Mouse (Mus musculus): ENCODE results near the gene Zbtb45.
A peak's percentile ranks its signal among the peaks of the same experiment; 100 is the strongest.

Zbtb45 gene

DNA sequence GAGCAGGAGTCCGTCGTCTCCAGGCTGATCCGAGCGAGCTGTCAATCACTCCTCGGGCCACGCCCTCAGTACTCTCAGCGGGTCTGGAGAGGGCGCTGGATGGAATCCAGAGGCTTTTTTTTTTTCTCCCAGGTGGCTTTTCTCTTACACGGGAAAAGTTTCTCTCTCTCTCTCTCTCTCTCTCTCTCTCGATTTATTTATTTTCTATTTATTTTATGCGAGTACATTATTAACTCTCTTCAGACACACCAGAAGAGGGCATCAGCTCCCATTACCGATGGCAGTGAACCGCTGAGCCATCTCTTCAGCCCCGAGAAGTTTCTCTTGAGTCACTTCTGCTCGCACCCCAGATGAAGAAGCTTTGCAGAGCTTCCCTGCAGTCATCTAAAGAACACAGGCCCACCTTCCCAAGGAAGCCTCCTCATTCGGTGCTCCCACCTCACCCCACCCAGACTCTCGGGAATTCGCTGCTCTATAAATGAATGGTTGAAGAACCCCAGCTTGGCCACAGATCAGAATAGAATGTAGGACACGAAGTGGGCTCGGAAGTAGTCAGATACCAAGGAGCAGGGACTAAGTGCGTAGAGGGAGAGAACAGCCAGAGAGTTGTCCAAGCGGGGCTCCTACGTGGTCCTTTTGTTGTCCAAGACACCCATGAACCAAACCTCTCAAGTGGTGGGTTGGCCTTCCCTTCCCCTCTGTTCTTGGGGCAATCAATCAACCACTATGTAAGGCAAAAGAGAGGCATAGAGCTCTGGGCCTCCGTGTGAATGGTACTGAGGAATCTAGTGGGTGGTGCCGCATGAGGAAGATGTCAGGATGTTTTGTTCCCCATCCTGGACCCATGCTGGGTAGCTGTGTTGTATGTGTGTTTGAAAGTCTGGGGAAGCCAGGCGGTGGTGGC lies at the start of gene Zbtb45:
TSS of gene Zbtb45 (minus strand) at position 30 of the 904 bp plus-strand sequence.
- DNase-seq (ENCODE audit: low read depth, low spot score): no peak

DNA sequence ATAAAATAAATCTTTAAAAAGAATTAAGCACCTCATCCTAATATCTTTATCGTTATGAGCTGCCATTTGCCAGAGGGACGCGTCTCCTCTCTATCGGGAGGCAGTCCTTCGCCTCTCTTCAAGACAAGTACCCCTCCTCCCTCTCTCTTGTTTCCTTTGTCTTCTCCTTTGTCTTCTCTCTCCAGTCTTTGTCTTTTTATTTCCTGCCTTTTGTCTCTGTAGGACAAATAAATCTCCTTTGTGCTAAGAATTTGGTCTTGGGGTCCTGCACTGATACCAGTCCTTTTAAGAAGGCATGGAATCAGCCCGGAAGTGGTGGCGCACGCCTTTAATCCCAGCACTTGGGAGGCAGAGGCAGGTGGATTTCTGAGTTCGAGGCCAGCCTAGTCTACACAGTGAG lies 49.7 kb upstream of the Zbtb45 start:
- DNase-seq (ENCODE audit: low read depth, low spot score): no peak

DNA sequence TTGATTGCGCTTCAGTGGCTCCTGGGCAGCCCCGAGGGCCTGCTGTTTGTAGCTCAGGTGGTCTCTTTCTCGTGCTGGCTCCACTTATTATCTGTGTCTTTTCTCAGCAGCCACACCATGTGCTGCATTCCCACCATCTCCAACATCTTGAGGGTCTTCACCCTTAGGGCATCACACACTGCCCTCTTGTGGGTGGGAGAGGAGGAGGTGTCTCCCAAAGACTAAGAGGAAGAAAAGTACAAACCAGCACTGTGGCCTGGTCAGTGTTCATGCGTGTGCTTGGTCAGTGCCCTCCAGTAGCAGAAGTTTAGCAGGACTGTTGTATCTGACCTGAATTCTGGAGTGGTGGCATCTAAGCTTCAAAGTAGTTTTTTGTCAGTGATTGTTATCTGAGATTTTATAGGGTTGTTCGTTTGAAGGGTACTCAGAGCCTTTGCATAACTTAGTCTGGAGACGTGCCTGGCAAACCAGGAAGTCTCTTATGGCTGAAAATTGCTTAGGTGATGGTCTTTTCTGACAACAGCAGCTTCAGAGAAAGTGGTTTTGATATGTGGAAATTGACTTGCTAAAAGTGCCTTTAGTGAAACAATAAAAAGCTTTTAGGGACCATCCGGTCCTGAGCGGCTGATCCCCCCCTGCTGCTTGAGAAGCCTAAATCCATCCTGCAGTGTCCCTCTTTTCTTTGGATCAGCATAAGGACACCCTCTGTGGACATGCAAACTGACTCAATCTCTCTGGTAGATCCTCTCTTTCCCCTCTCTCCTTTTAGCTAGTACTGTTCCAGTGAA lies 47.3 kb upstream of the Zbtb45 start:
- no peak for DNase-seq (ENCODE audit: low read depth, low spot score)

DNA sequence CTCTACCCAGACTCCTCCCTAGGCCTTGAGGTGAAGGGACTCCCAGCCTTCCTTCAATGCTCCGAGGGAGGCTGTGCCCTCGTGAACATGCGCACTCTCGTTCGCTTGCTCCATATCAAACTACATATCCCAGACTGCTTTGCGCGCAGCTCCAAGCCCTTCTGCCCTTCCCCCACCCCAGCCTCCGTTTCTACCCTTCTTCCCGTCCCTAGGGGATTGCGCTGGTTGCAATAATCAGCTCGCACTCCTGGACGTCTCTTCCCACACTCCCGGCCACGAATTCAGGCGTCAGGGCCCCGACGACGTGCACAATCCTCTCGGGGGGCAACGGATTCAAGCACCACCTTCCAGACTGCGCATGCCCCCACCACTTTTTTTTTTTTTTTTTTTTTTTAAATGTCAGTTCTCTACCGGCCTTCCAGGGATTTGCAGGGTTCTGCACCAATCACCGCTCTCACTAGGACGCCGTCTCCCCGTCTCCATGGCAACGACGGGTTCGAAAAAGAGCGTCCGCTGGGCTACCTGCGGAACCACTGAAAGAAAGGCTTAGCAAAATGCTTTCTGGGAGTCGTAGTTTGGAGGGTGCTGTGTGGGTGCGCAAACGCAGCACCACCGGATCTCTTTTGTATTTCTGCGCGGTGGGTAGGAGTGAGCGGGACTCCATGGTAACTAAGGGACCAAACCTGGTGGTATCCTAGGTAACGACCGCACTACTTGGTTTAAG lies 44.6 kb upstream of the Zbtb45 start, which contains the start of gene Mzf1:
TSS of gene Mzf1 (minus strand) at position 478 of the 724 bp plus-strand sequence.
- peak; percentile 98 for DNase-seq (ENCODE audit: low read depth, low spot score)

DNA sequence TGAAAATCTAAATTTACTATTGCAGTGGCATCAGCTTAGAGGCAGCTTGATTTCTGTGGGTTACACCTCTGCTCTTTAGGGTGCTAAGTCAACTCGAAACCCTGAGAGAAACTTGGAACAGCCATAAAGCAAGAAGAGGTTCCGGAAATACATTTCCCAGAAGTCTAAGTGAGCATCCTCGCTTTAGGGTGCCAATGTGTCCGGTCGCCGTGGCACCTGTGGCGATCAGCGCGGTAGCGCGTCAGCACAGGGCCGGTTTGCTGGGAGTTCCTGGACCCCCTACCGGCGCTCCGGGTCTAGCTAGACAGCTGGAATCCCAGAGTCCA lies 44.1 kb upstream of the Zbtb45 start:
- no peak for DNase-seq (ENCODE audit: low read depth, low spot score)

DNA sequence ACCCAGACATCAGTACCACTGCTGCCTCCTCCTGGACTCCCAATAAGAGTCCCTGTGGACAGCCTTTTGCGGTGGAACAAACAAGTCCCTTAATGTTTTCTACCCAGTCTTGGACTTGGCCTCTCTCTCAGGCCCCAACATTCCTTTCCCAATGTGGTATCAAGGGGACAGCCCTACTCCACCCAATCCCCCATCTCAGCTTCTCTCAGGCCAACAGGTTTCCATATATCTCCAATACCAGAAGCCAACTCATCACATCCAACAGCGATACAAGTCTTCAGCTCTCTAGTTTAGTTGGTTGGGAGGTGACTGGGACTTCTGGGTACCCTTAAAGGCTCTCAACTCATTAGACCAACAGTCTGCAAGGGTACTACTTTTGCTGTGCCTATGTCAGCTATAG lies 43.7 kb upstream of the Zbtb45 start:
- no peak for DNase-seq (ENCODE audit: low read depth, low spot score)

DNA sequence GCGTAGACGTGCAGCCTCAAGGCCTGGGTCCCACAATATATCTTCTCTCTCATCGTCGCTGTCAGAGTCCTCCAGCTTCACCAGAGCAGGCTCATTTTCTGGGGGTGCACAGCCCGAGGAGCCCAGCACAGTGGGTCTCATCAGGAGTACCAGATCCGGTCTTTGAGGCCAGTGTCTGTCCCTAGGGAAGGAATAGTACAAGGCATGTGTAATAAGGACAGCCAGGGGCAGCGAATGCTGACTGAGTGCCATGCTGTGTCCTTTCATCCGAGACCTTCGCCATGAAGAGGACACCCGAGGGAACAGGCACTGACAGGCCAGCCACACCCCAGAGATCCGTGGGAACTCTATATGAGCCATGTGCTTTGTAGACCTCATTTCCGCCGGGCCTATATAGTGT lies 43.2 kb upstream of the Zbtb45 start:
- no peak for DNase-seq (ENCODE audit: low read depth, low spot score)

DNA sequence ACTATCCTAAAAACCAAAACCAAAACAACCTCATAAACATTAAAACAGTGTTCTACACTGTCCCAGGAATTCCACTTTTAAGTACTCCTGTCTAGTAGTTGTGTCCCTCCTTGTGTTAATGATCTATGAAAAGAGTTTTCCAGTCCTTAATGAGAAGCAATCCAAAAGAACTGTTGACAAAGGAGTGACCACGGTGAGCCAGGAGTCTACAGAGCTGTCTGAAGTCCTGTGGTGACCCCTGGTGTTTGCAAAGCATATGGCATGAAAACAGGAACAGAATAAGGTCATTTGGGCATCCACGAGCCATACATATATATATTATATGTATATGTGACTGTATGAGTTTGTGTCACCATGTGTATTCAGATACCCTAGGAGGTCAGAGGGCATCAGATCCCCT lies 36.2 kb upstream of the Zbtb45 start:
- DNase-seq (ENCODE audit: low read depth, low spot score): peak; percentile 77

DNA sequence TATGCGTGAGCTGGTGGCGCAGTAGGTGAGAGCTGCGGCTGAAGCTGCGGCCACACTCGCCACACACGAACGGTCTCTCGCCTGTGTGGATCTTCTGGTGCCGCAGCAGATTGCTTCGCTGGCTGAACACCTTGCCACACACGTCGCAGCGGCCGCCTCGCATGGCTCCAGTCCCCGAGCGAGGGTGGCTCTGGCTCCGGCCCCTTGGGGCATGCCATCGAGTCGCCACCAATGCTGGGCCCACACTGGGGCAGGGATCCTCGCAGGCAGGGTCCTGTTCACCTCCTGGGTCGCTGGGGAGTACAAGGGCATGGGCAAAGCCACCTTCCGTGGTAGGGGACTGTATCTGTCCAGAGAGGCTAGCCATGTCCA lies 34.4 kb upstream of the Zbtb45 start:
- no peak for DNase-seq (ENCODE audit: low read depth, low spot score)

DNA sequence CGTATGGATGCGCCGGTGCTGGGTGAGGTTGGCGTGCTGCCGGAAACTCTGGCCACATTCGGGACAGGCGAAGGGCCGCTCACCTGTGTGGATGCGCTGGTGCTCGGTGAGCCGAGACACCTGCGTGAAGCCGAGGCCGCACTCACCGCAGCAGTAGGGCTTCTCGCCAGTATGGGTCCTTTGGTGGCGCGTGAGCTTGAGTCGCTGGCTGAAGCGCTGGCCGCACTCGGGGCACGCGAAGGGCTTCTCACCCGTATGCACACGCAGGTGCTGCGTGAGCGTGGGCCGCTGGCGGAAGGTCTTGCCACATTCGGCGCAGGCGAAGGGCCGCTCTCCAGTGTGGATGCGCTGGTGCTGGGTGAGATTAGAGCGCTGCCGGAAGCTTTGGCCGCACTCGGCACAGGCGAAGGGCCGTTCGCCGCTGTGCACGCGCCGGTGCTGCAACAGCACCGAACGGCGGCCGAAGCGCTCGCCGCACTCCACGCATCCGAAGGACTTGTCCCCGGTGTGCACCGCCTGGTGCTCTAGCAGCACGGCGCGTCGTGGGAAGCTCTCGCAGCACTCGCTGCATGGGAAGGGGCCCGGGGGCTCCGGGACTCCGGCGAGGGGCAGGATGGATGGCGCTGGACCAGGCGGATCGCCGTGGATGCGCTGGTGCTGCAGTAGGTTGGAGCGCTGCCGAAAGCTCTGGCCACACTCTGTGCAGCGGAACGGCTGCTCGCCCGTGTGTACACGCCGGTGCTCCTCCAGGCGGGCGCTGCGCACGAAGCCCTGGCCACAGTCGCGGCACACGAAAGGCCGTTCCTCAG lies 33.8 kb upstream of the Zbtb45 start:
- DNase-seq (ENCODE audit: low read depth, low spot score): no peak

DNA sequence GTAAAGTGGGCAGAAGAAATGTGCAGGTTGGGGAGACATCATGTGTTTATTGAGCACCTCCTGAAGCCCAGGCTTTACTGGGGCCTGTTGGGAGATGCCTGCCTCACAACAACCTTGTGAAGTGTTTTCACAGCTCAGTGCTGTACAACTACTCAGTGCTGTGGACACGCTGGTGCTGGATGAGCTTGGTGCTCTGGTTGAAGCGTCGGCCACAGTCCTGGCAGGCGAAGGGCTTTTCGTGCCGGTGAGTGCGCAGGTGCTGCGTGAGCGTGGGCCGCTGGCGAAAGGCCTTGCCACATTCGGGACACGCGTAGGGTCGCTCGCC lies 33.2 kb upstream of the Zbtb45 start:
- DNase-seq (ENCODE audit: low read depth, low spot score): no peak

DNA sequence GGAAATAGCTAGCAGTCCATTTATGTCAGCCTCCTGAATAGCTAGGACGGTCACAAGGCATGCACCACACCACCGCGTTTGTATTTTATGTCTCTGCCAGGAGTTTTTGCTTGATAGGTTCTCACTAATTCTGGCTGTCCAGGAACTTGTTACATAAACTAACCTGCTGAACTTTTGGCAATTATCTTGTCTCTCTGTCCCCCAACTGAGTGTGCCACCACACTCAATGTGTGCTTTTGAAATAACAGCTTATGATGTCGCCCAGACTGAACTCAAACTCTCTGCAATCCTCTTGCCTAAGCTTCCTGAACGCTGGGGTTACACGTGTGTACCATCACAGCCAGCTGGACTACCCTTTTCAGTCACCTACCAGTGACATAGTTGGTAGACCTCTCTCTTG lies 32.7 kb upstream of the Zbtb45 start:
- no peak for DNase-seq (ENCODE audit: low read depth, low spot score)

DNA sequence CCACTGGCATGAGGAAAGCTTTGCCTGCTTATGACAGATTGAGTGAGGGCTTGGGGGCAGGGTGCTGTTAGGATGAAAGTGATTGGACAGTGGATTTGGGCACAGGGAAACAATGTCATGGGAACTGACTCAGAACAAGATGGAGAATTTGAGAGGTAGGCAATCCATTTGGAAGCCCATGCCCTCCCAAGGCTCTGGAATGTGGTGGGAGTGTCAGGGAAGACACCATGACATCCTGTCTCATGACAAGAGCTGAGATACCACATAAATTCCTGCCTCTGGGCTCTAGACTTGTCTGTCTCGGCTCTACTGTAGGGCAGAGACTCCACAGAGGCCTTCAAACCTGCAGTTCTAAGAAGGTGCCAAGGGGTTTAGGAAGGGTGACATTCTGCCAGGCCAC lies 31.4 kb upstream of the Zbtb45 start:
- no peak for DNase-seq (ENCODE audit: low read depth, low spot score)

DNA sequence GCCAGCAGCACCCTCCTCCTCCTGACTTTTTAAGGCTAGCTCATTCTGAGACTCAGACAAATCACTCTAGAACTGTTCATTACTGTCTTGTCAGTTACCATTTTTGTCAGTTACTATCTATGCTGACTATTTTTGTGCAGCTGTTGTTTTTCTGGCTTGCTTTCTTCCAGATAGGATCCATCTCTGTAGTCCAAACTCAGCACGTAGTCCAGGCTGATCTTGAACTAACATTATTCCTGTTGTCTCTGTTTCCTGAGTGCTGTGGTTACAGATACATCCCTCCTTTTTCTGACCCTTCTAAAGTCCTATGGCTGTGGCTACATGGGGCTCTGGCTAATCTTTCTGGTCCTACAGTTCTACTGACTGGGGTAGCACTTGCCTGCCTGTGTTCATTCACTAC lies 29.3 kb upstream of the Zbtb45 start:
- DNase-seq (ENCODE audit: low read depth, low spot score): no peak

DNA sequence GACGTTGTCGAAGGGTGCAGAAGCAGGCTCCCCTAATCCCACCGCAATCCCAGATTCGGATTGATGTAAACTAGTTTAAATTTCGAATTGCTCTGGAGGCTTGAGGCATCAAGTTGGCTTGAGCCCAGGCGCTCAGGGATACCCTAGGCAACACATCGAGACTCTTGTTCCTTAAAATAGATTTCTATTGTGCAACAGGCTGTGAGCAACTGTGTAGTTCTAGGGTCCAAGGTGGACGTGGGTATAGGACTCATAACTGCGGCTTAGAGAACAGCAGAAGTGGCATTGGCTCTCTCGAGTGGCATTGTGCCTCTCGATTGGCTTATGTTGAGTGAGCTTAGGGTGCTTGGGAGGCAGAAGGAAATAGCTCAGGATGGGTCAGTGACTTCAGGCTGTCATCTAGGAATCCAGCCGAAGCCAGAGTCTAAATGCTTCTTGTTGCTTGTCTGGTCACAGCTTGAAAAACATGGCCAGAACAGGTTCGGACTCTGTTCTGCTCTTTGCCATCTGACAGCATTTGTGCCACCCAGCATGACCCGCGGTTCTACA lies 28.9 kb upstream of the Zbtb45 start:
- DNase-seq (ENCODE audit: low read depth, low spot score): no peak

DNA sequence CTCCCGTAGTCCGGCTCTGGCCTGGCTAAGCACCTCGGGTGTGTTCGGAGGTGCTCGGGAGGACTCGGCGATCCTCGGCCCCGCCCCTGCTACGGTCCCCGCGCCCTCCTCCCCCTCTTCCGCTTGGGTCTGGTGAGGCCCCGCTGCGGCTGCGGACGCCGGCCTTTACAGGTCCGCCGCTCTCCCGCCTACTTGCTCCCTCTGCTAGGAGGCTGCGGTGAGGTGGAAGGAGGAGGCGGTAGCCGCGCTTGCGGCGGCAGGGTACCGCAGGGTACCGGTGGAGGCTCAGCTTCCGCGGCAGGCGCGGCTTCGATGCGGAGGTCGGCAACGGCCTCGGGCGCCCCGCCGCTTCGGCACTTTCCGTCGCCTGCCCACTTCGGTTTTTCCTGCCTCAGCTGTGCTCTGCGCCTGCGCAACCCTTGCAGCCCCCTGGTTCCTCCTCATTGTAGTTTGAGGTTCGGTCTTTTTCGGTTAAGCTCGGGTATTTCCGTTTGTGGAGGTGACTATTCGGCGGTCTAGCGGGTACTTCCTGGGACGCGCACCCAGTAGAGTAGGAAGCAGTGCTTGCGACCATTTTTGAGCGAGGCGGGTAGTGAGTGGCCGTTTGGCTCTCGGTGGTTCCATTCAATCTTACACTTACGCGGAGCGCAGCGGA lies 28.2 kb upstream of the Zbtb45 start, which contains the start of gene Ube2m:
TSS of gene Ube2m (minus strand) at position 375 of the 655 bp plus-strand sequence.
- peak; percentile 99 for DNase-seq (ENCODE audit: low read depth, low spot score)

DNA sequence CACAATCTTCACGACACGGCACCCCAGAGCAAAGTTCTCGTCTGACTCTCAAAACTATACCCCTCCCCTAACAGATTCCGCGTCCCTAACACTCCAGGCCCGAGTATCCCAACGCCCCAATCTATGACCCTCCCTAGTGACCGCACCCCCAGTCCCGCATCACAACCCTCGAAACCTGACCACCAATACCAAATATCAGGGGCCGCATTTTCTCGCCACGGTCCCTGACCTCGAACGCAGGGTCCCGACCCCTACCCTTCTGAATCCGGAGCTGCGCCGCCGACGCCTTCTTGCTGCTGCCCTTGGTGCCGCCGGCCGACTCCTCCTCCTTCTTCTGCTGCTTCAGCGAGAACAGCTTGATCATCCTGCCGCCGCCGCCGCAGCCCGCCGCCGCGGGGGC lies 27.5 kb upstream of the Zbtb45 start:
- DNase-seq (ENCODE audit: low read depth, low spot score): no peak

DNA sequence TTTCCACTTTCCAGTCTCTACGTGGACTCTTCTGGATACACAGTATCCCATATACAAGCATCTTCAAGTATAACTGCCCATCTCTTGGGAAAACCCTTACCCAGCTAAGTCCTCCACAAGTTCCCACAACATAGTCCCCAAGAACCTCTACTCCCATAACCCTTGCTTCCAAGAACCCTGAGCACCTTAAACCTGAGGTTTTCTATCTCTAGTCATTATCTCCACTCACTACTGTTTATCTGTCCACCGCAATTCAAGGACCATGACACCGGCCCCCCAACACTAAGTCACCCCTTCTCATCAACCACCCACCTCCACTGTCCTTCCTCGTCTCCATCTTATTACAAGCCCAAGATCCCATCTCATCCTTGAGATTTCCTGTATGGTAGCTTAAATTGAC lies 27.0 kb upstream of the Zbtb45 start:
- DNase-seq (ENCODE audit: low read depth, low spot score): no peak

DNA sequence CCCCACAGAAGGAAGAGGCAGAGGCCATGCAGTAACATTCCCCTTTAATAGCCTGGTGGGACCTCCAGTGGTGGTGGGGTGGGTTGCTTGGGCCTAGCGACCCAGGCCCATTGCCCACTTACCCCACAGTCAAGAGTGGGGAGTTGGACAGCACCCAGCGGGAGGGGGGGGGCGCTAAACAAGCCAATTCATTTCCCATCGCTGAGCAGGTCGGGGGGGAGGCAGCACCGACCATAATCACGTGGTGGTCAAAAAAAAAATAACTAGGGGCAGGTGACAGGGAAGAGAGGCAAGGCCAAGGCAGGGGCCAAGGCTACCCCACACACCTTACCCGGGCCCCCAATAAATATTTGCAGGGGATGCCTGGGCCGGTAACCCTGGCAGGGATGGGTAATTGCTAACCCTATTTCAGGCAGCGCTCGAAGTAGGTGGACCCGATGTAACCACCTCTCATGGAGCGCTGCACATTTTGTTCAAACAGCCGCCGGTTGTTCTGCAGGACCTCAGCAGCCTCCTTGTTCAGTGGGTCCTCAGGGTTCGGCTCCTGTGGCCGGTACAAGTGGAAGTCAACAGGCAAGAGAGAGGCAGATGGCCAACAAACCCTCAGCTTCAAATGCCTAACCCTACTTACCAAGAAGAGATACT lies 25.5 kb upstream of the Zbtb45 start:
- no peak for DNase-seq (ENCODE audit: low read depth, low spot score)
